Mouse (Mus musculus) forebrain, embryonic 11.5 days (tissue): Measurements from ENCODE around the gene Dapk1. TPM values are rescaled to one million over a fixed set of nuclear protein-coding genes. Genes with fewer than 3 reads are reported as not detected.

Source experiments
- ATAC-seq: fragments of 200-750 bp; cut with Nextera tagmentation; replicated peaks from 2 replicates; pipeline ENCODE4 v1.8.0; 2017; ENCODE audit warnings: moderate TSS enrichment; ENCODE audit not compliant: low FRiP score
- DNase-seq: peaks from one replicate; pipeline ENCODE4 v3.0.0-alpha.2; 2017; ENCODE audit warnings: low spot score
- H3K27ac ChIP-seq: fragments of 300-500 bp; sonication (generic); 2 replicates; pipeline ENCODE4 v1.5.1; 2014; ENCODE audit warnings: low read depth, low read length
- H3K27me3 ChIP-seq: fragments of 300-500 bp; sonication (generic); 2 replicates; pipeline ENCODE4 v1.6.1; 2014; ENCODE audit warnings: mild to moderate bottlenecking, low read length, mixed read lengths; ENCODE audit not compliant: control insufficient read depth, insufficient read depth
- H3K36me3 ChIP-seq: fragments of 300-500 bp; sonication (generic); 2 replicates; pipeline ENCODE4 v1.6.1; 2014; ENCODE audit warnings: mild to moderate bottlenecking, low read length, moderate library complexity, mixed read lengths; ENCODE audit not compliant: control insufficient read depth, insufficient read depth
- H3K4me1 ChIP-seq: fragments of 300-500 bp; sonication (generic); replicated peaks from 2 replicates; pipeline ENCODE4 v1.6.1; 2014; ENCODE audit warnings: low read length, mixed read lengths; ENCODE audit not compliant: control insufficient read depth, insufficient read depth
- H3K4me2 ChIP-seq: fragments of 300-500 bp; sonication (generic); 2 replicates; pipeline ENCODE4 v1.6.1; 2014; ENCODE audit warnings: low read depth, mild to moderate bottlenecking, low read length, moderate library complexity, mixed read lengths; ENCODE audit not compliant: severe bottlenecking
- H3K4me3 ChIP-seq: fragments of 300-500 bp; sonication (generic); 2 replicates; pipeline ENCODE4 v1.5.1; 2014; ENCODE audit warnings: low read depth, low read length
- H3K9ac ChIP-seq: fragments of 300-500 bp; sonication (generic); 2 replicates; pipeline ENCODE4 v1.6.1; 2014; ENCODE audit warnings: low read length
- H3K9me3 ChIP-seq: fragments of 300-500 bp; sonication (generic); 2 replicates; pipeline ENCODE4 v1.6.1; 2016; ENCODE audit warnings: low read length, mixed read lengths; ENCODE audit not compliant: control insufficient read depth
- WGBS: fragments of 180-500 bp; shearing (Covaris S2); extraction: QIAGEN DNeasy Blood & Tissue Kit; methylation state at CpG from one replicate; pipeline ENCODE4 v1.1.7; 2014; 5-methylcytosine and 5-hydroxymethylcytosine counted together
- polyA plus RNA-seq: library from polyadenylated mRNA; unstranded; fragments of >200 nt; fragmentation: Nextera tagmentation; extraction: Ambion mirVana; gene quantifications from 2 replicates; pipeline ENCODE4 v1.2.1, GENCODE M21; 2014

Dapk1 gene
- polyA plus RNA-seq, 1 experiment from 2014 or later: 25.3 TPM

DNA sequence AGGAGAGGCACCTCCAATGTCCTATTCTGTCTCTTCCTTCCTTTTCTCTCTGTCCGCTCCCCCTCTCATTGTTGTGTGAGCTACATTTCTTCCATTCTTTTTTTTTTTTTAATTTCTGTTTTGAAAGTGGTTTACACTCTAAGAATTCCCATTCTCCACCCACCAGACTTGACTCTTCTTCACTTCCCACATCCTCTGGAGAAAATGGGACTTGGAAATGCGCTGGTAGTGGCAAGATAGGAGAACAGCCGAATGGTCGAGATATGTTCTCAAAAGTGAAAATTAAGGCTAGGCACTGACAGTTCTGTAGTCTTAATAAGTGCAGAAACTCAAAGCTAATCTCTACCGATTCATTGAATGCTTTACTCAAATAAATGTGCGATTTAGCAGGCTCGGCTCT, 38.7 kb downstream of the Dapk1 start:
- H3K4me2 ChIP-seq: no peak overlapping the region
- no peaks in the 10 kb centered on the region for H3K9me3 ChIP-seq
- H3K4me1 ChIP-seq: no peaks in the 10 kb centered on the region
- no peak overlapping the region for H3K9ac ChIP-seq
- no peaks in the 10 kb centered on the region for H3K36me3 ChIP-seq
- no peak for DNase-seq
- no peak for ATAC-seq
- no peaks in the 10 kb centered on the region for H3K27me3 ChIP-seq
- H3K27ac ChIP-seq: no peak overlapping the region
- 91% methylated on average over 7 of the region's 7 CpGs for WGBS
- no peak overlapping the region for H3K4me3 ChIP-seq

DNA sequence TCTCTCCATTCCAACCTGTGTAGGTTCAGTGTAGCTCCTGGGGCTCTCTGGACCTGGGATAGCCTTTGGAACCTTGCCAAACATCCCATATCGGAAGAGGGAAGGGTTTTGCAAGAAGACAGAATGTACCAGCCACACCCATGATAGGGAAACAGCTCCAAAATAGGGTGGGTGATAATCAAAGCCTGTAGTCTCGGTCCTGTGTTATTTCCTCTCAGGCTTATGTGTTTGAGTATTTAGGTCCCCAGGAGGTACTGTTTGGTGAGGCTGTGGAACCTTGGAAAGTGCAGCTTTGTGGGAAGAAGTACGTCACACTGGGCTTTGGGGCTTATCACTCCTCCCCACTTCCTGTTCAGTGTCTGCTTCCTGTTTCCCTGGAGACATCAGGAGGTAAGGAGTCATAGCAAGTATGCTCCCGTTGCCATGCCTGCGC, 42.7 kb downstream of the Dapk1 start:
- Histone ChIP-seq H3K4me1 (no peaks in the 10 kb centered on the region), H3K4me3 (no peak overlapping the region), H3K9ac (no peak overlapping the region), H3K36me3 (no peaks in the 10 kb centered on the region), H3K9me3 (no peaks in the 10 kb centered on the region), H3K27me3 (no peaks in the 10 kb centered on the region), H3K27ac (no peak overlapping the region), H3K4me2 (no peak overlapping the region)
- DNase-seq (no peak), ATAC-seq (no peak)
- WGBS: 86% methylated on average over 5 of the region's 5 CpGs

DNA sequence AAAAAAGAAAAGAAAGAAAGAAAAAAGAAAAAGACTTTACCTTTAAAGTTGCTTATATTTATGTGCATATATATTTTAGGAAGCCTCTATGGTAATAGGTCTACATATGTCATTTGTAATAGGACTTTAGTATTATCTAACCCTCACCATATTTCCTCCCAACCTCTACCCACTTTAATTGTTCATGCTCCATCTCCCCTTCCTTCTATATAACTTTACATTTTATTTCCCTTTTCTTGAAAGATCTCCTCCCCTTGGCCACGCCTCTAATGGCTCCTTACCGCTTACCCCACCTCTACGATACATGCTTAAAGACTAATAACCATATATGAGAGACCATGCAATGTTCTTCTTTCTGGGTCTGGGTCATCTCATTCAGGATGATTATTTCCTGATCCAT, 45.0 kb downstream of the Dapk1 start:
- H3K4me2 ChIP-seq: no peak overlapping the region
- WGBS: 96% methylated on average over 3 of the region's 3 CpGs
- DNase-seq: no peak
- no peak for ATAC-seq
- no peak overlapping the region for H3K27ac ChIP-seq
- H3K36me3 ChIP-seq: no peaks in the 10 kb centered on the region
- no peaks in the 10 kb centered on the region for H3K4me1 ChIP-seq
- no peak overlapping the region for H3K4me3 ChIP-seq
- no peaks in the 10 kb centered on the region for H3K27me3 ChIP-seq
- no peaks in the 10 kb centered on the region for H3K9me3 ChIP-seq
- H3K9ac ChIP-seq: no peak overlapping the region

DNA sequence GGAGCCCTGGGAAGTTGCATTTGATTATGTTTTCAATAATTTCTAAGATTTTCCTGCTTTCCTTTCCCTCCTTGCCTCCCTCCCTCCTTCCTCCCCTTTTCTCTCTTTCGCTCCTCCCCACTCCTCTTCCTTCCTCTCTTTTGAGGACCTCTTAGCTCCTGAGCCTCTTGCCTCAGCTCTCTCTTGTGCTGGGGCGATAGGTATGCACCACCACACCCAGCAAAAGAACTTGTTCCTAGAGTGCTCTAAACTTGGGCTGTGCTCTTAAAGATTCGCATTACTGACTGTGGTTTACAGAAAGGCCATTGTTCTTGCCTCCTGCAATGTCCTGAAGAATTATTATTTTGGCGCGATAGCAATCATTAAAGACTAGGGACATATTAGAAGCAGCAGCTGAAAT, 46.6 kb downstream of the Dapk1 start:
- Histone ChIP-seq H3K4me1 (no peaks in the 10 kb centered on the region), H3K27me3 (no peaks in the 10 kb centered on the region), H3K9me3 (no peaks in the 10 kb centered on the region), H3K4me2 (no peak overlapping the region), H3K36me3 (no peaks in the 10 kb centered on the region), H3K4me3 (no peak overlapping the region), H3K9ac (no peak overlapping the region), H3K27ac (no peak overlapping the region)
- ATAC-seq (no peak), DNase-seq (no peak)
- WGBS: 91% methylated on average over 5 of the region's 5 CpGs

DNA sequence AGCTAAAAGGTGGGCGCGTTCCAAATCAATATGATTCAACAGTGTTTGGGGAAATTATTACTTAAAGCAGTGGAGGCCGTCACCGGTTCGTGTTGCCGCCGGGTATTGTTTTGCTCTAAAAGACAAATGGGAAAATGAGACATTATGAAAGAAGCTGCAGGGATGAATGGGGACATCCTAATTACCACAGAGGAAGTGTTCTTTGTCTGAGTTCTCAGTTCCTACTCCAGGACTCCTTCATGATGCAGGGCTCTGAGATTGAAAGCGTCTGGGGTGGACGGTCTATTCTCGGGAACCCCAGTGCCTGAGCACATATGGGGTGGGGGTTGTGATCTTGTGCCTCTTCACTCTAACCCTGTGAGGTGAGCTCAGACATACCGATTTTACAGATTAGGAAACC, 48.3 kb downstream of the Dapk1 start:
- Histone ChIP-seq H3K36me3 (no peaks in the 10 kb centered on the region), H3K4me2 (no peak overlapping the region), H3K9me3 (no peaks in the 10 kb centered on the region), H3K4me1 (no peaks in the 10 kb centered on the region), H3K27ac (no peak overlapping the region), H3K27me3 (no peaks in the 10 kb centered on the region), H3K4me3 (no peak overlapping the region), H3K9ac (no peak overlapping the region)
- WGBS: 88% methylated on average over 11 of the region's 11 CpGs
- DNase-seq (no peak), ATAC-seq (no peak)

DNA sequence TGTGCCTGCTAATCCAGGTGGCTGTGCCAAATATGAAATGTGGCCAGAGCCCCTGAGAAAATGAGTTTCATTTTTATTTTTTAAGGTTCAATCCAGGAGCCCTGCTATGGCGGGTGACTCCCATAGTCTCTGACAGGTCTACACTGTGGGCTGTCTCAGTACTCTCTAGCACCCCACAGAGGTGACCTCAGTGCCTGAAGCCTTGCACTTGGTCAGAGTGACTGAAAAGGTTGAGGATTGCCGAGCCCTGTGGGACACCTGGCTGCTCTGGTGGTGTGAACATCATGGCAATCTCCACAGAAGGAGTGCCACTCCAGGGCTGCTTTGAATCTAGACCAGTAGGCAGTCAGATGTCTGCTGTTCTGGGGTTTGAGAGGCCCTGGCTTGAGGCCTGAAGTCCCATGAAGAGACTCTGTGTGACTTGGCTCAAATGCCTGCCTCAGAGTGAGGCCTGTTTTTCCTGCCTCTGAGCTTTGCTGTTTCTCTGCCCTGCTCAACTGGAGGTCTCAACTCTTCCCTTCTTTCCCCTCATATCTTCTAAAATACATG, 52.3 kb downstream of the Dapk1 start:
- no peak overlapping the region for H3K27ac ChIP-seq
- no peak overlapping the region for H3K4me2 ChIP-seq
- H3K4me1 ChIP-seq: no peaks in the 10 kb centered on the region
- no peaks in the 10 kb centered on the region for H3K27me3 ChIP-seq
- no peak overlapping the region for H3K4me3 ChIP-seq
- H3K36me3 ChIP-seq: no peaks in the 10 kb centered on the region
- 87% methylated on average over 2 of the region's 2 CpGs for WGBS
- ATAC-seq (no peak), DNase-seq (no peak)
- no peak overlapping the region for H3K9ac ChIP-seq
- H3K9me3 ChIP-seq: no peaks in the 10 kb centered on the region

DNA sequence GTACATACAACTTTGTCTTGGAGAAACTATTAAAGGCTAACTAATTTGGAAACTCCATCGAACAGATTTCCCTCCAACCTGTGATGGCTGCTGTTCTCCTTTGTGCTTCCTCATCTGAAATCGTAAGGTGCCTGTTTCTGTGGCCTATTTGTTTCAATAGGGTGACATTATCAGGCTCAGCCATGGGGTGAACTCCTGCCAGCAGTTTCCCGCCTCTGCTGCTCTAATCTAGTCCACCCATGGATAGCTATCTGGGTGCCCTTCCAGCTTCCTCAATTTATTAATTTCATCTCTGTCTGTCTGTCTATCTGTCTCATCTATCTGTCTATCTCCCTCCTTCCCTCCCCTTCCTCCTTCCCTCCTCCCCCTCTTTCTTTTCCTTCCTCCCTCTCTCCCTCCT, 53.5 kb downstream of the Dapk1 start:
- Histone ChIP-seq H3K4me2 (no peak overlapping the region), H3K27me3 (no peaks in the 10 kb centered on the region), H3K4me1 (no peaks in the 10 kb centered on the region), H3K27ac (no peak overlapping the region), H3K9ac (no peak overlapping the region), H3K4me3 (no peak overlapping the region), H3K9me3 (no peaks in the 10 kb centered on the region), H3K36me3 (no peaks in the 10 kb centered on the region)
- 84% methylated on average over 3 of the region's 3 CpGs for WGBS
- ATAC-seq (no peak), DNase-seq (no peak)

DNA sequence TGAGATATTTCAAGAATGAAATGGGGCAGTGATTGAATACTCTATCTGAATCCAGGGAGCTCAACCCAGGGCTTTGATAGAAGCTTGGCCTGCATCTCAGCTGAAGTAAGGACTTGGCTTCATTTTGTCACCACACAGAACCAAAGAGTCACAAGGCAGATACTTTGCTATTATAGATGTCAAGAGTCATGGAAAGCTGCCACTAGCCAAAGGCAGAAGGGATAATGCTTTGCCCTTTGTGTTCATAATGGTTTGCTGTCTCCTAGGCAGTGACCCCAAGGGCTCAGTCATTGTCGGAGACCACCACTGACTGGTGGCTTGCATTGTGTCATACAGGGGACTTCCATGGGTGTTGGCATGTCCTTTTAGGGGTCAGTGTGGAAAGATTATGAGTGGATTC, 57.9 kb downstream of the Dapk1 start:
- no peak overlapping the region for H3K4me3 ChIP-seq
- DNase-seq: no peak
- H3K4me1 ChIP-seq: no peaks in the 10 kb centered on the region
- H3K9me3 ChIP-seq: no peaks in the 10 kb centered on the region
- no peak overlapping the region for H3K9ac ChIP-seq
- no peak for ATAC-seq
- WGBS: 96% methylated on average over 1 of the region's 1 CpGs
- no peak overlapping the region for H3K4me2 ChIP-seq
- no peaks in the 10 kb centered on the region for H3K36me3 ChIP-seq
- no peak overlapping the region for H3K27ac ChIP-seq
- no peaks in the 10 kb centered on the region for H3K27me3 ChIP-seq

DNA sequence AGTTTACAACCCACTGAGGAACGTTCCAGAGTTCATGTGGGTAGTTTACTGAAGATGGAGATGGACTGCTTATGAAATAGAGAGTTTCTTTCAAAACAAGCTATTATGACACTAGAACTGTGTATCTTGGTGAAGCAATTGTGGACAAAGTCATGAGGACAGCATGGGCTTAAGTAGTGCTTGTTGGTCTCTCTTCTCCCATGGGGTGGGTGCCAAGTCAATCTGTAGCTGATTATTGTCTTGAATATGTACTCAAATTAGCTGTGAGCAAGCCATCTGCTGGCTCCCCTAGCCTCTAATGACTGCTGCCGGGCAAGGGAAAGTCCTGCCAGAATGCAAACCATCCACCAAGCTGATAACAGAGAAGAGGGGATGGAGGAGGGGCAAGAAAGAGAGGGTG, 58.3 kb downstream of the Dapk1 start:
- H3K27me3 ChIP-seq: no peaks in the 10 kb centered on the region
- no peaks in the 10 kb centered on the region for H3K9me3 ChIP-seq
- no peak overlapping the region for H3K4me2 ChIP-seq
- H3K9ac ChIP-seq: no peak overlapping the region
- WGBS: 70% methylated on average over 2 of the region's 2 CpGs
- no peak overlapping the region for H3K4me3 ChIP-seq
- no peaks in the 10 kb centered on the region for H3K4me1 ChIP-seq
- H3K36me3 ChIP-seq: no peaks in the 10 kb centered on the region
- DNase-seq (no peak), ATAC-seq (no peak)
- no peak overlapping the region for H3K27ac ChIP-seq
